Mouse (Mus musculus) bone marrow macrophage, adult 2 months (primary cell): Measurements from ENCODE around the gene Tmem233.

Source experiments
- CTCF ChIP-seq: IDR thresholded peaks from 2 replicates; pipeline ENCODE4 v1.5.1; 2012; ENCODE audit warnings: low read depth, mild to moderate bottlenecking, low read length, moderate library complexity
- POLR2A ChIP-seq: IDR thresholded peaks from 2 replicates; pipeline ENCODE4 v1.6.1; 2012; ENCODE audit warnings: mild to moderate bottlenecking, low read depth, low read length, borderline replicate concordance

GRCm38 (mm10) chr5:116036465-116036864, 46.6 kb downstream of the Tmem233 start:
- TF ChIP-seq CTCF (no peak), POLR2A (no peak)
